29 mouse cellular contexts compared by ENCODE assay signal in genomic region chr1:159419301-159419965, GRCm38 (mm10).
DNase-seq lines count a peak whose midpoint lies in the region; ATAC-seq and TF ChIP-seq lines count a peak whose summit lies in the region.
"Had no signal": no experiment of that assay in that cellular context is flagged by ENCODE, and none has a peak within 500 bp of the region (broad histone marks: within the 10 kb centered on the region; RNA-seq: fewer than 3 reads in every experiment).

No protein-coding gene starts in this region.

- TF ChIP-seq CTCF in E14TG2a.4 (conservative IDR thresholded peaks at IDR 0.05; ENCODE audit: low read length), result no peak
- TF ChIP-seq CTCF in forebrain, postnatal 0 days (IDR thresholded peaks at IDR 0.05; ENCODE audit: low read depth), result no peak

- 76% methylated on average over 6 of the region's 7 CpGs for WGBS in midbrain, embryonic 11.5 days
- 79% methylated on average over 6 of the region's 7 CpGs for whole genome bisulfite sequencing in midbrain, embryonic 10.5 days
- whole genome bisulfite sequencing in forebrain, postnatal 0 days, result 52% methylated on average over 6 of the region's 7 CpGs

- H3K27ac ChIP-seq in midbrain, embryonic 11.5 days (ENCODE audit: low read depth, low read length), result no peak overlapping the region
- no peak overlapping the region for H3K27ac ChIP-seq in midbrain, embryonic 10.5 days (replicated peaks)
- H3K27ac ChIP-seq in forebrain, postnatal 0 days (ENCODE audit: low read depth, low read length), result no peak overlapping the region
- H3K27ac ChIP-seq: embryonic facial prominence, embryonic 10.5 days; embryonic facial prominence, embryonic 13.5 days; forebrain, embryonic 12.5 days; forebrain, embryonic 15.5 days; heart, adult 2 months; heart, embryonic 10.5 days; heart, embryonic 13.5 days; hindbrain, embryonic 14.5 days; hindbrain, postnatal 0 days had no signal

- no peaks in the 10 kb centered on the region for H3K4me1 ChIP-seq in midbrain, embryonic 11.5 days (ENCODE audit: control insufficient read depth, insufficient read depth, low read length)
- H3K4me1 ChIP-seq in midbrain, embryonic 10.5 days, result no peaks in the 10 kb centered on the region
- H3K4me1 ChIP-seq in E14TG2a.4 (replicated peaks; ENCODE audit: low read depth, low read length), result peaks cover 18% of the 10 kb centered on the region
- no peaks in the 10 kb centered on the region for H3K4me1 ChIP-seq in forebrain, postnatal 0 days (ENCODE audit: insufficient read depth)
- H3K4me1 ChIP-seq: embryonic facial prominence, embryonic 13.5 days; heart, embryonic 10.5 days had no signal

- no peak for ATAC-seq in midbrain, embryonic 11.5 days (ENCODE audit: low FRiP score)
- no peak for ATAC-seq in forebrain, postnatal 0 days
- ATAC-seq: forebrain, embryonic 15.5 days; hindbrain, postnatal 0 days; inflammation-experienced regulatory T-cells, adult 6 months; intestine, embryonic 16.5 days had no signal

- no peak overlapping the region for H3K4me2 ChIP-seq in midbrain, embryonic 11.5 days
- H3K4me2 ChIP-seq in forebrain, postnatal 0 days (ENCODE audit: low read depth), result no peak overlapping the region
- H3K4me2 ChIP-seq: embryonic facial prominence, embryonic 13.5 days; forebrain, embryonic 12.5 days; forebrain, embryonic 15.5 days; heart, embryonic 13.5 days; hindbrain, embryonic 14.5 days had no signal

- H3K36me3 ChIP-seq in midbrain, embryonic 11.5 days (ENCODE audit: control insufficient read depth, insufficient read depth, low read length), result no peaks in the 10 kb centered on the region
- H3K36me3 ChIP-seq in midbrain, embryonic 10.5 days, result no peaks in the 10 kb centered on the region
- no peaks in the 10 kb centered on the region for H3K36me3 ChIP-seq in E14TG2a.4 (ENCODE audit: insufficient read depth, low read length)
- H3K36me3 ChIP-seq in forebrain, postnatal 0 days (ENCODE audit: insufficient read depth), result no peaks in the 10 kb centered on the region
- H3K36me3 ChIP-seq: embryonic facial prominence, embryonic 10.5 days; embryonic facial prominence, embryonic 13.5 days; forebrain, embryonic 12.5 days; forebrain, embryonic 15.5 days; heart, embryonic 10.5 days; heart, embryonic 13.5 days had no signal

- no peaks in the 10 kb centered on the region for H3K9me3 ChIP-seq in midbrain, embryonic 11.5 days (ENCODE audit: control insufficient read depth, low read length)
- H3K9me3 ChIP-seq in midbrain, embryonic 10.5 days (replicated peaks), result no peaks in the 10 kb centered on the region
- H3K9me3 ChIP-seq in E14TG2a.4 (ENCODE audit: low read length), result no peaks in the 10 kb centered on the region
- no peaks in the 10 kb centered on the region for H3K9me3 ChIP-seq in forebrain, postnatal 0 days (ENCODE audit: low read length)
- H3K9me3 ChIP-seq: embryonic facial prominence, embryonic 10.5 days; embryonic facial prominence, embryonic 13.5 days; forebrain, embryonic 12.5 days; forebrain, embryonic 15.5 days; heart, embryonic 10.5 days; heart, embryonic 13.5 days had no signal

- H3K9ac ChIP-seq in midbrain, embryonic 11.5 days (ENCODE audit: low read length), result no peak overlapping the region
- no peak overlapping the region for H3K9ac ChIP-seq in forebrain, postnatal 0 days
- H3K9ac ChIP-seq: embryonic facial prominence, embryonic 13.5 days; forebrain, embryonic 12.5 days; forebrain, embryonic 15.5 days; heart, embryonic 13.5 days; hindbrain, embryonic 14.5 days had no signal

- no peak overlapping the region for H3K4me3 ChIP-seq in midbrain, embryonic 11.5 days (ENCODE audit: low read depth, low read length)
- no peak overlapping the region for H3K4me3 ChIP-seq in midbrain, embryonic 10.5 days
- 0 out of 2 replicates have a peak overlapping the region, but pooled peaks have one; percentile 3 for H3K4me3 ChIP-seq in E14TG2a.4 (replicated peaks; ENCODE audit: low read length)
- H3K4me3 ChIP-seq in forebrain, postnatal 0 days (ENCODE audit: low read depth, low read length), result no peak overlapping the region
- H3K4me3 ChIP-seq: embryonic facial prominence, embryonic 10.5 days; embryonic facial prominence, embryonic 13.5 days; erythroblast, embryonic 14.5 days; forebrain, embryonic 12.5 days; forebrain, embryonic 15.5 days; heart, adult 2 months; heart, embryonic 10.5 days; heart, embryonic 13.5 days had no signal

- DNase-seq in adrenal gland, adult 2 months, result peak; percentile 35
- DNase-seq in adrenal gland, adult 18-20 months (ENCODE audit: low spot score in 2 of 2), result no peak
- peak; percentile 78 for DNase-seq in midbrain, embryonic 11.5 days (ENCODE audit: low spot score, missing footprints)
- DNase-seq in midbrain, embryonic 10.5 days (ENCODE audit: low spot score), result no peak
- peak; percentile 78 for DNase-seq in ZHBTc4 (ENCODE audit: low read depth, low spot score)
- no peak for DNase-seq in cerebellum, postnatal 14 days
- DNase-seq in forebrain, postnatal 0 days, result no peak
- DNase-seq: cerebellum, adult 11 months; cerebellum, adult 2 months; cerebellum, adult 9-11 months; cerebellum, postnatal 36 days; embryo, embryonic 11 days; gastrocnemius, postnatal 10 days; gastrocnemius, postnatal 36 days; heart, adult 2 months; heart, postnatal 14 days; heart, postnatal 4 days had no signal

- no peaks in the 10 kb centered on the region for H3K27me3 ChIP-seq in midbrain, embryonic 11.5 days (ENCODE audit: control insufficient read depth, insufficient read depth, low read length)
- H3K27me3 ChIP-seq in midbrain, embryonic 10.5 days (ENCODE audit: low read depth, poor library complexity, severe bottlenecking), result no peaks in the 10 kb centered on the region
- H3K27me3 ChIP-seq in E14TG2a.4 (ENCODE audit: insufficient read depth, low read length), result no peaks in the 10 kb centered on the region
- no peaks in the 10 kb centered on the region for H3K27me3 ChIP-seq in forebrain, postnatal 0 days (ENCODE audit: insufficient read depth, low read length)
- H3K27me3 ChIP-seq: embryonic facial prominence, embryonic 13.5 days; forebrain, embryonic 12.5 days; forebrain, embryonic 15.5 days; heart, embryonic 13.5 days had no signal

Comparison
In these comparisons a context has a peak if more than half of its experiments do, and no peak if none do; other contexts are left out.
1. DNase-seq: peak in adrenal gland, adult 2 months (single experiment), midbrain, embryonic 11.5 days (single experiment) and ZHBTc4 (single experiment); none in adrenal gland, adult 18-20 months (0 of 2), midbrain, embryonic 10.5 days (single experiment), cerebellum, postnatal 14 days (0 of 2) and forebrain, postnatal 0 days (single experiment).